Mouse (Mus musculus) cerebellum, adult 2 months (tissue): ENCODE measurements around the gene Cwc27.

ENCODE experiments used
- CTCF ChIP-seq: fragments of 200-500 bp; IDR thresholded peaks from 2 replicates; pipeline ENCODE4 v1.5.1; 2011; ENCODE audit warnings: low read depth, mild to moderate bottlenecking, control low read depth, low read length, moderate library complexity, borderline replicate concordance; ENCODE audit not compliant: insufficient read depth
- POLR2A ChIP-seq: fragments of 200-500 bp; IDR thresholded peaks from 2 replicates; pipeline ENCODE4 v1.6.1; 2011; ENCODE audit warnings: low read length, control low read depth, borderline replicate concordance; ENCODE audit not compliant: insufficient read depth

- TF ChIP-seq CTCF (no peak), POLR2A (no peak)
These were observed 20.7 kb upstream of the Cwc27 start for GRCm38 (mm10) chr13:104837628-104838027.
